Comparison of ENCODE assay signal across 17 mouse cellular contexts in the genomic region with DNA sequence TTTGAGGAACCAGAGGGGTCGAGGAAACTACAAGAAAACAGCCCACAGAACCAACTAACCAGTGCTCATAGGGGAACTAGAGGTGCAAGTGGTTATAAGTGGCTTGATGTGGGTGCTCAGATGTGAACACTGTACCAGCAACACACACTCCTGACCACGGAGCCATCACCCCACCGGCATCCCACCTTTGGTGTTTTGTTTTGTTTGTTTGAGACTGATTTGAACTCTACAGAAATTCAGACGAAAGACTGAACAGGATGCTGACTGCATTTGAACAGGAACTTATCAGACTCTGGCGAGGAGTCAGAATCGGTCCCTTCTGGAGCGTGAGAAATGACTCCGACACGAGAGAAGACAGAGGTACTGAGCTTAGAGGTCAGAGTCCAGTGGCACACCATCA.
"Had no signal": no experiment of that assay in that cellular context is flagged by ENCODE, and none has a peak within 500 bp of the region (broad histone marks: within the 10 kb centered on the region; RNA-seq: fewer than 3 reads in every experiment).

No protein-coding gene starts in this region.

- H3K4me1 ChIP-seq: neural tube, embryonic 12.5 days had no signal

- H3K27me3 ChIP-seq: kidney, embryonic 15.5 days; limb, embryonic 12.5 days; liver, embryonic 13.5 days; lung, embryonic 15.5 days; midbrain, embryonic 13.5 days; neural tube, embryonic 12.5 days; stomach, embryonic 15.5 days had no signal

- H3K9me3 ChIP-seq: kidney, embryonic 15.5 days; limb, embryonic 12.5 days; liver, embryonic 13.5 days; lung, embryonic 15.5 days; midbrain, embryonic 13.5 days; neural tube, embryonic 12.5 days; stomach, embryonic 15.5 days had no signal

- H3K4me3 ChIP-seq: kidney, embryonic 15.5 days; limb, embryonic 12.5 days; liver, embryonic 13.5 days; lung, embryonic 15.5 days; midbrain, embryonic 13.5 days; myocyte; neural tube, embryonic 12.5 days; stomach, embryonic 15.5 days had no signal

- ATAC-seq: liver, postnatal 0 days; midbrain, embryonic 13.5 days had no signal

- H3K27ac ChIP-seq: kidney, embryonic 15.5 days; limb, embryonic 12.5 days; liver, embryonic 13.5 days; lung, embryonic 15.5 days; midbrain, embryonic 13.5 days; neural tube, embryonic 12.5 days; stomach, embryonic 15.5 days had no signal

- DNase-seq: kidney, adult 2 months; kidney, postnatal 14 days; layer of hippocampus, postnatal 36 days; liver; liver, embryonic 13.5 days; liver, postnatal 0 days; retina, postnatal 1 day; right cerebral cortex, postnatal 14 days; thymus, adult 2 months; thymus, postnatal 4 days had no signal

- H3K36me3 ChIP-seq: kidney, embryonic 15.5 days; limb, embryonic 12.5 days; liver, embryonic 13.5 days; lung, embryonic 15.5 days; midbrain, embryonic 13.5 days; neural tube, embryonic 12.5 days; stomach, embryonic 15.5 days had no signal
